Mouse (Mus musculus) intestine, postnatal 0 days (tissue): ENCODE results near the gene Phgr1. TPM values are rescaled to one million over a fixed set of nuclear protein-coding genes. Genes with fewer than 3 reads are reported as not detected.

Source experiments
- ATAC-seq: fragments of 200-750 bp; cut with Nextera tagmentation; 2 replicates; pipeline ENCODE4 v1.8.0; 2017; ENCODE audit warnings: mild to moderate bottlenecking, moderate TSS enrichment, moderate library complexity
- H3K27ac ChIP-seq: fragments of 300-500 bp; sonication (generic); 2 replicates; pipeline ENCODE4 v1.5.1; 2014; ENCODE audit warnings: mild to moderate bottlenecking, low read depth, low read length, moderate library complexity
- H3K27me3 ChIP-seq: fragments of 300-500 bp; sonication (generic); replicated peaks from 2 replicates; pipeline ENCODE4 v1.6.1; 2014; ENCODE audit warnings: low read length, mixed read lengths; ENCODE audit not compliant: control insufficient read depth, insufficient read depth
- H3K36me3 ChIP-seq: fragments of 300-500 bp; sonication (generic); 2 replicates; pipeline ENCODE4 v1.6.1; 2014; ENCODE audit warnings: mild to moderate bottlenecking, moderate library complexity; ENCODE audit not compliant: control insufficient read depth, insufficient read depth
- H3K4me1 ChIP-seq: fragments of 300-500 bp; sonication (generic); replicated peaks from 2 replicates; pipeline ENCODE4 v1.6.1; 2014; ENCODE audit warnings: antibody characterized with exemption, low read length, mixed read lengths; ENCODE audit not compliant: control insufficient read depth, insufficient read depth
- H3K4me2 ChIP-seq: fragments of 300-500 bp; sonication (generic); replicated peaks from 2 replicates; pipeline ENCODE4 v1.6.1; 2014; ENCODE audit warnings: low read depth, mild to moderate bottlenecking, moderate library complexity
- H3K4me3 ChIP-seq: fragments of 300-500 bp; sonication (generic); 2 replicates; pipeline ENCODE4 v1.5.1; 2014; ENCODE audit warnings: low read depth, low read length
- H3K9ac ChIP-seq: fragments of 300-500 bp; sonication (generic); 2 replicates; pipeline ENCODE4 v1.6.1; 2014; ENCODE audit warnings: mild to moderate bottlenecking, low read depth, low read length
- H3K9me3 ChIP-seq: fragments of 300-500 bp; sonication (generic); 2 replicates; pipeline ENCODE4 v1.6.1; 2016; ENCODE audit warnings: mixed run types; ENCODE audit not compliant: control insufficient read depth
- CTCF ChIP-seq: sonication (generic); IDR thresholded peaks from 2 replicates; pipeline ENCODE4 v1.5.1; 2016; ENCODE audit warnings: low read depth, mild to moderate bottlenecking, control low read depth, antibody characterized with exemption, moderate library complexity
- WGBS: fragments of 180-500 bp; shearing (Covaris S2); extraction: QIAGEN DNeasy Blood & Tissue Kit; methylation state at CpG from one replicate; pipeline ENCODE4 v1.1.7; 2014; 5-methylcytosine and 5-hydroxymethylcytosine counted together
- polyA plus RNA-seq: library from polyadenylated mRNA; unstranded; fragments of >200 nt; fragmentation: Nextera tagmentation; extraction: Ambion mirVana; gene quantifications from 2 replicates; pipeline ENCODE4 v1.2.1, GENCODE M21; 2015

The Phgr1 gene
- polyA plus RNA-seq, 1 experiment from 2014 or later, result 88.7 TPM

DNA sequence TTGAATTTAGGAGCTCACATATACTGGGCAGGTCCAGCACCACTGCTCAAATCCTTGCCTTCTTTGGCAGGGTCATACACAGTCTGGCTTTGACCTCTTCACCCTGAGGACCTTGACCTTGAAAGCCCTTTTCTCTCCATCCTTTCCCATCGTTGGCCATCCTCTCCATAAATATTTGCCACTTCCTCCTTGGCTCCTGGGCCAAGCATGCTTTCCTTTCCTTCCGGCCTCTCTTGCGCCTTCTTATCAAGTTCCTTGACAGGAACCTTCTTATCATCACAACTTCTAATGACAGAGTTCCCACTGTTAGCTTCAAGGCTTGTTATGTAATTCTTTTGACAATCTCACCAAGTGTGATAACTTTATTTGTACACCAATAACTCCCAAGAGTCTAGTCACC lies 32.6 kb downstream of the Phgr1 start:
- TF ChIP-seq CTCF, result no peak
- Histone ChIP-seq H3K27me3 (no peaks in the 10 kb centered on the region), H3K4me1 (no peaks in the 10 kb centered on the region), H3K36me3 (no peaks in the 10 kb centered on the region), H3K27ac (no peak overlapping the region), H3K9me3 (no peaks in the 10 kb centered on the region), H3K4me2 (no peak overlapping the region), H3K9ac (no peak overlapping the region), H3K4me3 (no peak overlapping the region)
- WGBS, result 21% methylated on average over 3 of the region's 3 CpGs
- no peak; the same call in 1 of the 2 replicates for ATAC-seq

DNA sequence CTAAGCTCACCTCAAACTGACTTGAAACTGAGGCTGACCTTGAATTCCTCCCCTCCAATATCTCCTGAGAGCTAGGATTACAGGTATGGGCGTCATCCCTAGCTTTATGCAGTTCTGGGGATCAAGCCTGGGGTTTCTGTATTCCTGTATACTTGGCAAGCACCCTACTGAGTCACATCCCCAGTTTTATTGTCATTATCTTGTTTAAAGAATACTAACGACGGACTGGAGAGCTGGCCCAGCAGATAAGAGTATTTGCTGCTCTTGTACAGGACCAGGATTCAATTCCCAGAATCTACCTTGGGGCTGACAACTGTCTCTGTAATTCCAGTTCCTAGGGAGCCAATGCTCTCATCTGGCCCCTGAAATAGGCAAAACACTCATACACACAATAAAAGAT lies 33.2 kb downstream of the Phgr1 start:
- Histone ChIP-seq H3K4me1 (no peaks in the 10 kb centered on the region), H3K9me3 (no peaks in the 10 kb centered on the region), H3K36me3 (no peaks in the 10 kb centered on the region), H3K4me3 (no peak overlapping the region), H3K9ac (no peak overlapping the region), H3K27ac (no peak overlapping the region), H3K4me2 (no peak overlapping the region), H3K27me3 (no peaks in the 10 kb centered on the region)
- WGBS, result 15% methylated on average over 3 of the region's 3 CpGs
- TF ChIP-seq CTCF, result no peak
- no peak for ATAC-seq

DNA sequence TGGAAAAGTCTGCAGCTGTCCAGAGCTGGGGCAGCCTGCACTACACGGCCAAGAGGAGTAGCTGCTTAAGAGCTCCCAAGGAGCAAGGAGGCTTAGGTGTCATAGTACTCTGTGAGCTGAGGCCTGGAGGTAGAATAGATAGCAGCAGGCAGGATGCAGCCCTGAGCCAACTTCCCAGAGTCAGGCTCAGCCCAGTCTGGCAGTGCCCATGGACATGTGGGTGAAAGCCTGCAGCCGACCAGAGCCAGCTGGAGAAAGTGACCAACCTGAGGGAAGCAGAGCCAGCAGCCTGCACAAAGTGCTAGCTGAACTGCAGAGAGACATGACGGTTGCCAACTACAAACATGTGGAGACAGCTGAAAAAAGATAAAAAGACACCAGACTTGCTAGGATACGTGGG lies 34.3 kb downstream of the Phgr1 start:
- H3K36me3 ChIP-seq, result no peaks in the 10 kb centered on the region
- TF ChIP-seq CTCF, result no peak

DNA sequence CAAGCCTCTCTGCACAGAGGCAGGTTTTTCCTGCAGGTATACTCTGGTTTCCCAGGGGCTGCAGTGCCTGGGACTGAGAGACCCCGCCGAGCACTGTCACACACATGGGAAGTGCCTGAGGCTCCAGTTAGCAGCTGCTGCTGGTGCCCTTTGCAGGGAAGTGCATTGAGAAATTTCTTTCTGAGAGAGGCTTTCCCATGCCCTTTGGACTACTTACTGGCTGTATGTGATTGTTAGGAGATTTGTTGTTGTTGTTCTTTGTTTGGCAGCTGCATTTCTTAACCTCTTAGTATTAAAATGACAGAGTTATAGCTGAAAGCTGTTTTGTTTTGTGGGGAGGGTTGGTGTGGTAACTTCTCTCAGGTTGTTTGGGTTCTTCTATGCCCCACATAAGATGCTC lies 38.3 kb downstream of the Phgr1 start:
- H3K4me2 ChIP-seq, result no peak overlapping the region
- ATAC-seq, result no peak
- WGBS, result 21% methylated on average over 2 of the region's 2 CpGs
- no peaks in the 10 kb centered on the region for H3K36me3 ChIP-seq
- no peak overlapping the region for H3K4me3 ChIP-seq
- H3K4me1 ChIP-seq, result peaks cover 7% of the 10 kb centered on the region
- no peaks in the 10 kb centered on the region for H3K9me3 ChIP-seq
- TF ChIP-seq CTCF, result no peak
- no peak overlapping the region for H3K27ac ChIP-seq
- no peak overlapping the region for H3K9ac ChIP-seq
- no peaks in the 10 kb centered on the region for H3K27me3 ChIP-seq

More for the DNA sequence above, 34.3 kb downstream of the Phgr1 start:
- Histone ChIP-seq H3K4me3 (no peak overlapping the region), H3K4me2 (no peak overlapping the region), H3K9me3 (no peaks in the 10 kb centered on the region), H3K27me3 (no peaks in the 10 kb centered on the region), H3K4me1 (no peaks in the 10 kb centered on the region), H3K9ac (no peak overlapping the region), H3K27ac (no peak overlapping the region)
- WGBS, result 71% methylated on average over 4 of the region's 4 CpGs
- no peak for ATAC-seq

DNA sequence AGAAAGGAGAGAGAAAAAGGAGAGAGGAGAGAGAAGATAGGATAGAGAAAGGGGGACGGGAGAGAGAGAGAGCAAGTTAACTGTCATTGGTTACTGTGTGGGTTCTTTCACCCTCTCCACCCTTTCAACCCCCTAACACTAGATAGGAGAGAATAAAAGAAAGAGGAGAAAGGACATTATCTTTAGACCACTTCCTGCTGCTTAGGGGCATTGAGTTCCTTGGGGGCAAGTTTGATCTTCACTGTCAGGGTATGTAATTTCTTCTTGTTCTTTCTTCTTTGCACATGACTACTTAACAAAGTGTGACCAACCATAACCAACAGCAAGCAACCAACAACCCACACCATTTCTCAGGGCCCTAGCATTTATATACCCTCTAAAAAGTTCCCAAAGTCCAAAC lies 40.2 kb downstream of the Phgr1 start:
- Histone ChIP-seq H3K4me2 (no peak overlapping the region), H3K27ac (no peak overlapping the region), H3K4me1 (peaks cover 7% of the 10 kb centered on the region), H3K9me3 (no peaks in the 10 kb centered on the region), H3K9ac (no peak overlapping the region), H3K4me3 (no peak overlapping the region), H3K27me3 (no peaks in the 10 kb centered on the region), H3K36me3 (peaks cover 7% of the 10 kb centered on the region)
- WGBS, result 59% methylated on average over 1 of the region's 1 CpGs
- no peak for ATAC-seq
- no peak for TF ChIP-seq CTCF

DNA sequence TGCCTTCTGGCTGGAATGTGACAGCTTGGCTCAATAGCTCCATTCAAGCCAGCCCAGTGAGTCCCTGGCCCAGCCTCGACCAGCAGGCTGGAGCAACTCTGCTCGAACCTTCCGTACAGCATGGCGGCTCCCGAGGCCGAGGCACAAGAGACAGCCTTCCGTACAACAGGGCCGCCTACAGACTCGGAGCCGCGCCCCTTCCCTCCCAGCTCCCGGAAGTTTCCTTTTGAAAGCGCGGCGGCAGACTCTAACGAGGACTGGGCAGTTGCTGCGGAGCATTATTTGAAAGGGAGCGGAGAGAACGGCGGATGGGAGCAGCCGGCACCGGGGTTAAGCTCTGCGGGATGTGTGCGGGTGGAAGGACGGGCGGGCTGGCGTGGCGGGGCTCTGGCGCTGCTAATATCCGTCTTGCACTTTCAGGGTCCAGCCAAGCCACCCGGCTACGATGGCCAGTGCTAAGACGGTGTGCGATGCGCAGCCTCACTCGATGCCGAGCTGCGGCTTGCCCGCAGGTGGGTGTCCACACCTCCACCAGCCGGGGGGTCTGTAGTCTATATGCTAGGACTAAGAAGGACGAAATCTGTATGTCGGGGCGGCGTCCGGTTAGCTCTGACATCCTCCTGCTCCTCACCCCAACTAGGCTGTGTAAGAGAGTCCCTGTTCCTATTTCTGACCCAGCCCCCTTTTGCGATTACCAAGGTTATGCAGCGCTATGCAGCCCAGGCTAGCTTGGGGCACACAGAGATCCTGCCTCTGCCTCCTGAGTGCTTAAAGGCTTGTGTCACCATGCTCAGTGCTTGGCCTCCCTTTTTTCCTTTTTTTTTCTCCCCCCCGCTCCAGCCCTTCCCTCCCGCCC lies 41.6 kb downstream of the Phgr1 start, which contains the start of gene Knstrn:
Gene Knstrn, plus strand, starts transcription at position 23 of the 856 bp plus-strand sequence.
- under 1% methylated on average over 49 of the region's 49 CpGs for WGBS

More for the DNA sequence above, 41.6 kb downstream of the Phgr1 start, which contains the start of gene Knstrn:
- peaks cover 7% of the 10 kb centered on the region for H3K4me1 ChIP-seq
- H3K4me3 ChIP-seq, result peak within 1 kb of the TSS; percentile 82
- no peaks in the 10 kb centered on the region for H3K9me3 ChIP-seq
- H3K27ac ChIP-seq, result peak within 1 kb of the TSS; percentile 46; the same call in 1 of the 2 replicates
- H3K9ac ChIP-seq, result peak within 1 kb of the TSS; percentile 67
- peak; percentile 14; the same call in 1 of the 2 replicates for TF ChIP-seq CTCF
- peak within 1 kb of the TSS; percentile 98 for H3K4me2 ChIP-seq
- no peaks in the 10 kb centered on the region for H3K27me3 ChIP-seq
- peaks cover 17% of the 10 kb centered on the region for H3K36me3 ChIP-seq
- ATAC-seq, result peak; percentile 87
